Mouse (Mus musculus): Measurements from ENCODE around the gene Adamts2. TPM values are rescaled to one million over a fixed set of nuclear protein-coding genes. Genes with fewer than 3 reads are reported as not detected.

The Adamts2 gene
- polyA plus RNA-seq, 1 experiment from 2014 or later, result 12.0 TPM

DNA sequence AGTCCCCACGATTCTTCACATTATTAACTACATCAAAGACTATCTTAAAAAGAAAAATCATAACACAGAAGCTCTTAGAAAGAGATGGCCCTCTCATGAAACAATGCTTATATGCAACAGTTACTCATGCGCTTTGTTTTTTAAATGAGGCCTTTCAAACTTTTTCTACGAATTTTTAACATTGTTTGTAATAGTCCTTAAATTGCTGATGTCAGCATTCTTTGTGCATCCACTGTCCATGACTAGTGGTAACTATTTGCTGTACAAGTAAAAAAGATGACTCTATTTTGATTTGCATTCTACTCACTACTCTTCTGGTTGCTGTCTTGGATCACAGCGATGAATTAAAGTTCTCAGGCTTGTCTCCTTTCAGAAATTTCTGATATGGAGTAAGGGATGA lies 212.3 kb downstream of the Adamts2 start:
- H3K36me3 ChIP-seq, result peaks cover 99% of the 10 kb centered on the region
- ATAC-seq (ENCODE audit: insufficient number of reproducible peaks, insufficient read depth, low FRiP score, low TSS enrichment, low read depth), result no peak
- 97% methylated on average over 4 of the region's 4 CpGs for WGBS

GRCm38 (mm10) chr11:50826214-50826613 lies 224.3 kb downstream of the Adamts2 start:
- H3K27me3 ChIP-seq, result no peaks in the 10 kb centered on the region
- peak overlapping the region; percentile 88 for H3K4me3 ChIP-seq
- ATAC-seq (ENCODE audit: insufficient number of reproducible peaks, insufficient read depth, low FRiP score, low TSS enrichment, low read depth), result no peak
- no peak overlapping the region for H3K27ac ChIP-seq
- H3K4me1 ChIP-seq, result peaks cover 8% of the 10 kb centered on the region
- peaks cover 48% of the 10 kb centered on the region for H3K36me3 ChIP-seq
- H3K9ac ChIP-seq, result peak overlapping the region; percentile 97
- WGBS, result 29% methylated on average over 2 of the region's 2 CpGs
- H3K9me3 ChIP-seq, result no peaks in the 10 kb centered on the region
- peak overlapping the region; percentile 68 for H3K4me2 ChIP-seq

More for the DNA sequence above, 212.3 kb downstream of the Adamts2 start:
- no peak overlapping the region for H3K9ac ChIP-seq
- peaks cover 65% of the 10 kb centered on the region for H3K9me3 ChIP-seq
- H3K4me1 ChIP-seq, result no peaks in the 10 kb centered on the region
- H3K27ac ChIP-seq, result no peak overlapping the region
- no peak overlapping the region for H3K4me2 ChIP-seq
- no peak overlapping the region for H3K4me3 ChIP-seq
- no peaks in the 10 kb centered on the region for H3K27me3 ChIP-seq

DNA sequence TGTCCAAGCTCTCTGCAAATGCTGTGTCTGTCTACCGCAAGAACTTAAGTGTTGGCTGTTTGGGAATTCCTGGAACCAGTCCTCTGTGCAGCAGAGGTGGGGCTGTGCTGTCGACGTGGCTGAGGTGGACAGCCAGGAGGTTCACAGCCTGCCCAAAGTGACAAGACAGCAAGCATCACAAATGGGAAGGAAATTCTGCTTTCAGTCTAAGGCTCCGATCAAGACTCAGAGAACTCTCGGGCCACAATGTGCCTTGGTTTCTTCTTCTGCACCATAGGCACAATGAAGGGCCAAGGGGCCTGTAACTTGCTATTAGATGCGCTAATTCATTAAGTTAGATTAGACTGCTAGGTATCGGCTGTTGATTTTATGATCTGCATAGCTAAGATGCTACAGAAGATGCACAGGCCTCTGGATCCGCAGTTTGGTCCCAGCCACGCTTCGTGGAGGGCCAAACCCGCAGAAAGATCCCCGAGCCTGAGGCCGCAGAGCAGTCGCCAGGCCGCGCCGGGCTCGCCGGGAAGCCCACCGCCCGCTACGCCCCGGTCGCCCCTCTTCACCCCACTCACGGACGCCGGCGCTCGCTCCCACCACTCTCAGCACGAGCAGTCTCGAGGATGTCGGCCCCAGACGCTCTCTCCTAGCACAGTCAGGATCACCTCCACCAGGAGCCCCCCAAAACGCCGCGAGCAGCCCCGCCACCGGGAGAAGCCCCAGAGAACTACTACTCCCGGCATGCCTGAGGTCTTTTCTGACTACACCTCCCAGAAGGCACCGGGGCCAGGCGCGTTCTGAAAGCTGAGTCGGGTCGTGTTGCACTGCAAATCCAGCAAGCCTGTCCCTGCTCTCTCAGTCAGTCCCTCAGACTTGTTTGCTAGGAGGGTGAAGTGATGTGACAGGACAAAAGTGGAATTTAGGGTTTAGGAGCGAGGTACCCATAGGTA lies 225.4 kb downstream of the Adamts2 start, which contains the start of gene Zfp354c:
Gene Zfp354c (minus strand): TSS at position 715 of the 944 bp plus-strand sequence.
- H3K36me3 ChIP-seq, result peaks cover 39% of the 10 kb centered on the region
- H3K4me1 ChIP-seq, result peaks cover 8% of the 10 kb centered on the region
- H3K9ac ChIP-seq, result peak within 1 kb of the TSS; percentile 97
- H3K9me3 ChIP-seq, result no peaks in the 10 kb centered on the region
- H3K27ac ChIP-seq, result peak within 1 kb of the TSS; percentile 74
- WGBS, result under 1% methylated on average over 45 of the region's 45 CpGs
- ATAC-seq (ENCODE audit: insufficient number of reproducible peaks, insufficient read depth, low FRiP score, low TSS enrichment, low read depth), result peak; percentile 92
- peak within 1 kb of the TSS; percentile 88 for H3K4me3 ChIP-seq
- peak within 1 kb of the TSS; percentile 68 for H3K4me2 ChIP-seq
- no peaks in the 10 kb centered on the region for H3K27me3 ChIP-seq

- Histone ChIP-seq H3K4me2 (no peak overlapping the region), H3K4me1 (peaks cover 10% of the 10 kb centered on the region), H3K27me3 (no peaks in the 10 kb centered on the region), H3K9me3 (peaks cover 10% of the 10 kb centered on the region), H3K4me3 (no peak overlapping the region), H3K27ac (no peak overlapping the region), H3K36me3 (peaks cover 15% of the 10 kb centered on the region), H3K9ac (no peak overlapping the region)
- no peak for ATAC-seq (ENCODE audit: insufficient number of reproducible peaks, insufficient read depth, low FRiP score, low TSS enrichment, low read depth)
- 83% methylated on average over 4 of the region's 4 CpGs for WGBS
These were observed 233.8 kb downstream of the Adamts2 start for GRCm38 (mm10) chr11:50835727-50836126.

DNA sequence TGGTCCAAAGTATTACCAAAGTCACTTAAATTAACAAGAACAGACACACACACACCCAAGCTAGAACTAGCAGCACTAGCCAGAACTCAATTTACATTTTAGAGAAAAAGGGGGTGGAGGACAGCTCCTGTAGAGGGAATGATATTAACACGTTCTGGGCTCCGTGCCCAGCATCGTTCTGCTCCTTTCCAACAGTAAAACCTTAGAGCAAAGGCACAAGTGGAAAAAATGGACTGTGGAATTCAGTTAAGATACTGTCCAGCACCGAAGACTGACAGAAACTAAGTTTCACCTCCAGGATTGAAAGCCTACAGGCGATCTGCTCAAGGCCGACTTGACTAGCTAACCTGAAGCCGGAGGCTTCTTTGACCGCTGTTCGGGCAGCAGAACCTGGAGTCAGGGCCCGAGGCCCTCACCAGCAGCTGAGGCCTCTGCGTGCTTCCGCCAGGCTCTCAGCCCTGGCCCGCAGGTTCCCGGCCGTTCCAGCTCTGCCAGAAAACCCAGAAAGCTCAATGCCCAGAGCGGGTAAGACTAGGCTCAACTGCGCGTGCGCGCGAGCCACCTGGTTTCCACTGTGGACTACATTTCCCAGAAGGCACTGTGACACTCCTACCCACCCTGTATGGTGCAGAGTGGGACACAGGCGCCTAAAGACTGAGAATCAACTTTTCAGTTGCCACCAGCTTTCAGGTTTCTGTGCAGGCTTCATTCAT lies 239.3 kb downstream of the Adamts2 start, which contains the start of gene Zfp879:
Gene Zfp879 (minus strand): TSS at position 530 of the 713 bp plus-strand sequence.
- peak; percentile 93 for ATAC-seq (ENCODE audit: insufficient number of reproducible peaks, insufficient read depth, low FRiP score, low TSS enrichment, low read depth)
- H3K36me3 ChIP-seq, result no peaks in the 10 kb centered on the region; the same call in 1 of the 2 replicates
- H3K9me3 ChIP-seq, result no peaks in the 10 kb centered on the region
- peaks cover 5% of the 10 kb centered on the region for H3K27me3 ChIP-seq
- H3K9ac ChIP-seq, result peak within 1 kb of the TSS; percentile 69
- peak within 1 kb of the TSS; percentile 59 for H3K4me2 ChIP-seq
- peaks cover 15% of the 10 kb centered on the region for H3K4me1 ChIP-seq
- H3K4me3 ChIP-seq, result peak within 1 kb of the TSS; percentile 41
- H3K27ac ChIP-seq, result peak within 1 kb of the TSS; percentile 91
- WGBS, result 19% methylated on average over 22 of the region's 22 CpGs

DNA sequence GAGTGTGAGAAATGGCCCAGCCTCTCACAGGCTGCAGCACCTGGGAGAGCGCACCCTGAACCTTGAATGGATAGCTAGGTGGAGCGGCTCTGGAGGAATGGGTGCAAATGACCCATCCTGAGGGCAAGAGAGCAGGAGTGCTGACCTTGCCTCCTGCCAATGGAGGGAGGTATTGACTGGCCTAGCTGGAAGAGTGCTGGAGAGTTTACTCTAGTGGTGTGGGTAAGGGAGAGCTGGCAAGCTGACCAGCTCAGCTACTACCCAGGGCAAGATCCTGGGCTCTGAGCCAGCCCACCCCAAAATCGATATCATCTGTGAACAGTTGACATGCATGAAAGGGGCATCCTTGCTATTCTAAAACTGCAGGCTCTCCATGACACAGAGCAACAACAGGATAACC lies 244.1 kb downstream of the Adamts2 start:
- H3K9ac ChIP-seq, result no peak overlapping the region
- peaks cover 7% of the 10 kb centered on the region; the same call in 1 of the 2 replicates for H3K9me3 ChIP-seq
- H3K36me3 ChIP-seq, result no peaks in the 10 kb centered on the region
- no peak overlapping the region for H3K27ac ChIP-seq
- peaks cover 15% of the 10 kb centered on the region for H3K4me1 ChIP-seq
- WGBS, result 91% methylated on average over 3 of the region's 3 CpGs
- peaks cover 45% of the 10 kb centered on the region for H3K27me3 ChIP-seq
- no peak for ATAC-seq (ENCODE audit: insufficient number of reproducible peaks, insufficient read depth, low FRiP score, low TSS enrichment, low read depth)
- no peak overlapping the region for H3K4me2 ChIP-seq
- H3K4me3 ChIP-seq, result no peak overlapping the region

GRCm38 (mm10) chr11:50847047-50847446 lies 245.2 kb downstream of the Adamts2 start:
- Histone ChIP-seq H3K4me3 (no peak overlapping the region), H3K9ac (no peak overlapping the region), H3K9me3 (peaks cover 7% of the 10 kb centered on the region; the same call in 1 of the 2 replicates), H3K4me1 (peaks cover 18% of the 10 kb centered on the region), H3K27ac (no peak overlapping the region), H3K27me3 (peaks cover 56% of the 10 kb centered on the region), H3K4me2 (no peak overlapping the region), H3K36me3 (no peaks in the 10 kb centered on the region)
- 76% methylated on average over 5 of the region's 5 CpGs for WGBS
- ATAC-seq (ENCODE audit: insufficient number of reproducible peaks, insufficient read depth, low FRiP score, low TSS enrichment, low read depth), result no peak

DNA sequence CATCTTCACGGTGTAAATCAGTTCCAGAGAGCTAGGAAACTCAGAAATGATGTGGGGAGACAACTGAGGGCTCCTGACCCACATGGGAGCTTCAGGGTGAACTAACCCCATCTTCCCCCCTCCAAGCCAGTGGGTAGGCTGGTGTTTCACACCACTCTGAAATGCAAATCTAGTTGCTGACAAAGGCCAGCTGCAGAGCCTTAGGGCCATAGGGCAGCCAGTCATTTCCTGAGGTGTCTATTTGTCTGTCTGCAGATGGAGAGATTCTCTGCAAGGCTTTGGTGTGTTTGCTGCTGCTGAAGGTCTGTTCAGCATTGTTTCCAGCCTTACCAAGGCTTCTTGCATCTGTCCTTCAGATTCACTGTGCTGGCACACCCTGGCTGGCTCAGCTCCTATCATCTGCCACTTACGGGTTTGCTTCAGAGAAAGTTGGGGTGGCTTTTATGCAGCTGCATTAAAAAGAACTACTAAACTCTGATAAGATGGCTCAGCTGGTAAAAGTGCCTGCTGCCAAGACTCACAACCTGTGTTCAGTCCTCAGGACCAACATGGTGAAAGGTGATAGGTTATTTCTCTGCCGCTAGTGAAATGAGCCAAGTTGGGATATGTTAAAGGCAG lies 246.7 kb downstream of the Adamts2 start:
- no peaks in the 10 kb centered on the region for H3K36me3 ChIP-seq
- no peak overlapping the region for H3K9ac ChIP-seq
- H3K27ac ChIP-seq, result no peak overlapping the region
- no peak overlapping the region for H3K4me3 ChIP-seq
- WGBS, result 34% methylated on average over 3 of the region's 3 CpGs
- peaks cover 7% of the 10 kb centered on the region; the same call in 1 of the 2 replicates for H3K9me3 ChIP-seq
- no peak for ATAC-seq (ENCODE audit: insufficient number of reproducible peaks, insufficient read depth, low FRiP score, low TSS enrichment, low read depth)
- H3K4me2 ChIP-seq, result no peak overlapping the region
- peaks cover 18% of the 10 kb centered on the region for H3K4me1 ChIP-seq
- peaks cover 72% of the 10 kb centered on the region for H3K27me3 ChIP-seq

DNA sequence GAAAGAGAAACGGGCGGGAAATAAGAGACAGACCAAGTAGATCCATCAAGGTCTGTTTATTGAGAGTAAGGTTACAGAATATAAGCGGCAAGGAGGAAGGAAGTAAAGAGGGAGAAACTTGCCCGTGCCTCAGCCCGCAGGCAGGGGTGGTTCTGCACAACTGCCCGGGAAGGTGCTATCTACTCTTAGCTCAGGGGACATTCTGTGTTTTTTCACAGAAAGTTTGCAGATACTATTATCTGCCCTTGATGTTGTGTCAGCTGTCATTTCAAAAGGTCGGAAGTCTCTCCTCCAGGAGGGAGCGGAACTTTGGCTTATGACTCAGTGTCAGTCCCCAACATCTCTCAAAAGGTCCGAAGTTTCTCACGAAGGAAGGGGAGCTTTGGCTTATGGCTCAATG lies 247.4 kb downstream of the Adamts2 start:
- Histone ChIP-seq H3K4me2 (no peak overlapping the region), H3K27ac (no peak overlapping the region), H3K4me3 (no peak overlapping the region), H3K9me3 (peaks cover 7% of the 10 kb centered on the region; the same call in 1 of the 2 replicates), H3K36me3 (no peaks in the 10 kb centered on the region), H3K9ac (no peak overlapping the region), H3K4me1 (peaks cover 18% of the 10 kb centered on the region), H3K27me3 (peaks cover 74% of the 10 kb centered on the region)
- WGBS, result 6% methylated on average over 10 of the region's 10 CpGs
- ATAC-seq (ENCODE audit: insufficient number of reproducible peaks, insufficient read depth, low FRiP score, low TSS enrichment, low read depth), result no peak

- Histone ChIP-seq H3K9ac (peak within 1 kb of the TSS; percentile 61), H3K4me3 (peak within 1 kb of the TSS; percentile 47), H3K4me2 (peak within 1 kb of the TSS; percentile 81), H3K4me1 (peaks cover 18% of the 10 kb centered on the region), H3K27ac (no peak within 1 kb of the TSS), H3K27me3 (peaks cover 74% of the 10 kb centered on the region), H3K9me3 (peaks cover 7% of the 10 kb centered on the region; the same call in 1 of the 2 replicates), H3K36me3 (no peaks in the 10 kb centered on the region)
- 3% methylated on average over 11 of the region's 11 CpGs for WGBS
- no peak for ATAC-seq (ENCODE audit: insufficient number of reproducible peaks, insufficient read depth, low FRiP score, low TSS enrichment, low read depth)
These were observed 248.4 kb downstream of the Adamts2 start, which contains the start of gene Grm6 for GRCm38 (mm10) chr11:50850177-50850735. Gene Grm6, plus strand, starts transcription at chr11:50850685.

Data from embryonic facial prominence, embryonic 13.5 days (tissue).